Mouse (Mus musculus) heart, embryonic 11.5 days (tissue): ENCODE measurements around the gene Cdc40. TPM values are rescaled to one million over a fixed set of nuclear protein-coding genes. Genes with fewer than 3 reads are reported as not detected.

Source experiments
- ATAC-seq: fragments of 200-750 bp; cut with Nextera tagmentation; replicated peaks from 2 replicates; pipeline ENCODE4 v1.8.0; 2017; ENCODE audit warnings: moderate library complexity; ENCODE audit not compliant: insufficient number of reproducible peaks, low FRiP score, low TSS enrichment
- H3K27ac ChIP-seq: fragments of 300-500 bp; sonication (generic); 2 replicates; pipeline ENCODE4 v1.5.1; 2014; ENCODE audit warnings: mild to moderate bottlenecking, low read depth, low read length
- H3K27me3 ChIP-seq: fragments of 300-500 bp; sonication (generic); 2 replicates; pipeline ENCODE4 v1.6.1; 2014; ENCODE audit warnings: mild to moderate bottlenecking, low read length, mixed read lengths; ENCODE audit not compliant: control insufficient read depth, insufficient read depth
- H3K36me3 ChIP-seq: fragments of 300-500 bp; sonication (generic); 2 replicates; pipeline ENCODE4 v1.6.1; 2014; ENCODE audit warnings: mild to moderate bottlenecking, low read length, moderate library complexity, mixed read lengths; ENCODE audit not compliant: control insufficient read depth, insufficient read depth
- H3K4me1 ChIP-seq: fragments of 300-500 bp; sonication (generic); 2 replicates; pipeline ENCODE4 v1.6.1; 2014; ENCODE audit warnings: low read length; ENCODE audit not compliant: control insufficient read depth, insufficient read depth
- H3K4me2 ChIP-seq: fragments of 300-500 bp; sonication (generic); 2 replicates; pipeline ENCODE4 v1.6.1; 2014; ENCODE audit warnings: mild to moderate bottlenecking, moderate library complexity
- H3K4me3 ChIP-seq: fragments of 300-500 bp; sonication (generic); 2 replicates; pipeline ENCODE4 v1.5.1; 2014; ENCODE audit warnings: low read depth, low read length
- H3K9ac ChIP-seq: fragments of 300-500 bp; sonication (generic); 2 replicates; pipeline ENCODE4 v1.6.1; 2014; ENCODE audit warnings: mild to moderate bottlenecking, low read depth, low read length, moderate library complexity
- H3K9me3 ChIP-seq: fragments of 300-500 bp; sonication (generic); replicated peaks from 2 replicates; pipeline ENCODE4 v1.6.1; 2016; ENCODE audit warnings: low read length; ENCODE audit not compliant: control insufficient read depth
- WGBS: fragments of 180-500 bp; shearing (Covaris S2); extraction: QIAGEN DNeasy Blood & Tissue Kit; methylation state at CpG from one replicate; pipeline ENCODE4 v1.1.7; 2014; ENCODE audit not compliant: insufficient replicate concordance; 5-methylcytosine and 5-hydroxymethylcytosine counted together
- polyA plus RNA-seq: library from polyadenylated mRNA; unstranded; fragments of >200 nt; fragmentation: Nextera tagmentation; extraction: Ambion mirVana; gene quantifications from 2 replicates; pipeline ENCODE4 v1.2.1, GENCODE M21; 2014

The Cdc40 gene
- polyA plus RNA-seq, 1 experiment from 2014 or later, result 23.3 TPM

DNA sequence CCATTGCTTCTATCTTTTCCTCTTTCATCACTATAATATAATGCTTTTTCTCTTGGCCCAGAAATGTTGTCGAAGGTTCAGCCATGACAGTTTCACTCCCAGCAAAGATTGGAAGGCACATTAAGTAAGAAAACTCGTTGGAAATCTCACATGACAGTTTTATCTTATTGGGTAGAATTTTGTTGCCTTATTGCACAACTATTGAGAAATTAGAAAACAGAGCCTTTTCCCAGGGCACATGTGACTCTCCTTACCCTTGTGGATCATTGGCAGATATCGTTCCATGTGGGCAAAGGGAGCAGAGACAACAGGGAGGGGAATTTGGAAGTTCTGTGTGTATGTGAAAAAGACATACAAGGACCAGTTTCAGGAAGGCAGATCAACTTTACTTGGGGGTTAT is 92.7 kb downstream of the Cdc40 start:
- Histone ChIP-seq H3K27me3 (no peaks in the 10 kb centered on the region), H3K9ac (no peak overlapping the region), H3K4me1 (no peaks in the 10 kb centered on the region), H3K4me3 (no peak overlapping the region), H3K4me2 (no peak overlapping the region), H3K36me3 (no peaks in the 10 kb centered on the region), H3K9me3 (no peaks in the 10 kb centered on the region), H3K27ac (no peak overlapping the region)
- ATAC-seq, result no peak
- 68% methylated on average over 3 of the region's 3 CpGs for WGBS

Other genes with a start within 250 kb of the Cdc40 start
- gene Mettl24, start 200.0 kb downstream of the Cdc40 start, polyA plus RNA-seq, result 2.0 and 2.5 TPM in 2 replicates
- gene Wasf1, start 164 bp upstream of the Cdc40 start, polyA plus RNA-seq, result 16.6 and 19.5 TPM in 2 replicates
- gene Gpr6, start 189.0 kb upstream of the Cdc40 start, polyA plus RNA-seq, result not detected in 2 replicates